Mouse (Mus musculus): ENCODE measurements around the gene Glod4.

GRCm38 (mm10) chr11:76135641-76136437, 107.7 kb downstream of the Glod4 start:
- TF ChIP-seq CHD1 (IDR thresholded peaks at IDR 0.05; ENCODE audit: low read depth, low read length): no peak
- TF ChIP-seq SIN3A (IDR thresholded peaks at IDR 0.05; ENCODE audit: low read length): no peak
- no peak for TF ChIP-seq CTCF (conservative IDR thresholded peaks at IDR 0.05 in 1 of 2, IDR thresholded peaks at IDR 0.05 in 1 of 2; ENCODE audit: low read depth in 2 of 2, low read length in 2 of 2)
- TF ChIP-seq USF2 (conservative IDR thresholded peaks at IDR 0.05; ENCODE audit: low read depth, low read length): no peak
- no peak for TF ChIP-seq POLR2AphosphoS2 (IDR thresholded peaks at IDR 0.05; ENCODE audit: low read depth, low read length)
- TF ChIP-seq POLR2A (IDR thresholded peaks at IDR 0.05; ENCODE audit: low read depth, low read length): no peak
- no peak for TF ChIP-seq EP300 (IDR thresholded peaks at IDR 0.05; ENCODE audit: low read length)
- TF ChIP-seq MAX (IDR thresholded peaks at IDR 0.05; ENCODE audit: low read length): no peak
- TF ChIP-seq MAFK (IDR thresholded peaks at IDR 0.05; ENCODE audit: insufficient replicate concordance, low read length): no peak
- no peak for TF ChIP-seq E2F4 (IDR thresholded peaks at IDR 0.05; ENCODE audit: insufficient replicate concordance, low read depth, low read length)
- no peak for TF ChIP-seq ELF1 (IDR thresholded peaks at IDR 0.05; ENCODE audit: low read depth, low read length)
- no peak for TF ChIP-seq ZKSCAN1 (IDR thresholded peaks at IDR 0.05; ENCODE audit: borderline replicate concordance, low read depth, low read length)

Data from CH12.LX (cell line).